Mouse (Mus musculus) heart, postnatal 4 days (tissue): Measurements from ENCODE around the gene Tfeb. TPM values are rescaled to one million over a fixed set of nuclear protein-coding genes. Genes with fewer than 3 reads are reported as not detected.

Experiments
- DNase-seq: peaks from one replicate; pipeline ENCODE4 v3.0.0; 2021
- total RNA-seq, 2 experiments: library from RNA; stranded (reverse); gene quantifications; 2 replicates each; pipeline ENCODE4 v1.2.3; 2021

The Tfeb gene
- total RNA-seq, 2 experiments from 2014 or later = 50.3 to 53.1 TPM

GRCm38 (mm10) chr17:47788996-47789395, 52.2 kb downstream of the Tfeb start:
- DNase-seq = no peak

GRCm38 (mm10) chr17:47792098-47792863, 55.5 kb downstream of the Tfeb start:
- peak; percentile 86 for DNase-seq

- DNase-seq = peak; percentile 93
Measured at GRCm38 (mm10) chr17:47793377-47793776, 56.5 kb downstream of the Tfeb start.

GRCm38 (mm10) chr17:47795446-47795845, 58.6 kb downstream of the Tfeb start:
- DNase-seq = peak; percentile 76

- DNase-seq = no peak
Measured at GRCm38 (mm10) chr17:47796156-47796816, 59.5 kb downstream of the Tfeb start.

- no peak for DNase-seq
Measured at GRCm38 (mm10) chr17:47796968-47797367, 60.1 kb downstream of the Tfeb start.

GRCm38 (mm10) chr17:47797383-47797782, 60.6 kb downstream of the Tfeb start:
- no peak for DNase-seq

GRCm38 (mm10) chr17:47802806-47803205, 66.0 kb downstream of the Tfeb start:
- DNase-seq = peak; percentile 56

GRCm38 (mm10) chr17:47803662-47804061, 66.8 kb downstream of the Tfeb start:
- DNase-seq = no peak

GRCm38 (mm10) chr17:47805047-47805835, 68.4 kb downstream of the Tfeb start:
- no peak for DNase-seq

- DNase-seq = peak; percentile 75
Measured at GRCm38 (mm10) chr17:47806230-47806629, 69.4 kb downstream of the Tfeb start.

GRCm38 (mm10) chr17:47811265-47811800, 74.5 kb downstream of the Tfeb start:
- DNase-seq = no peak

- DNase-seq = no peak
Measured at GRCm38 (mm10) chr17:47812200-47812599, 75.4 kb downstream of the Tfeb start.

- peak; percentile 45 for DNase-seq
Measured at GRCm38 (mm10) chr17:47813616-47814015, 76.8 kb downstream of the Tfeb start.

- DNase-seq = no peak
Measured at GRCm38 (mm10) chr17:47814496-47814895, 77.7 kb downstream of the Tfeb start.

- DNase-seq = no peak
Measured at GRCm38 (mm10) chr17:47815446-47815845, 78.6 kb downstream of the Tfeb start.

- DNase-seq = no peak
Measured at GRCm38 (mm10) chr17:47818038-47818725, 81.4 kb downstream of the Tfeb start.

GRCm38 (mm10) chr17:47821339-47821738, 84.5 kb downstream of the Tfeb start:
- no peak for DNase-seq

- DNase-seq = no peak
Measured at GRCm38 (mm10) chr17:47831161-47831560, 94.3 kb downstream of the Tfeb start.

- DNase-seq = no peak
Measured at GRCm38 (mm10) chr17:47831772-47832171, 94.9 kb downstream of the Tfeb start.

GRCm38 (mm10) chr17:47832501-47833028, 95.7 kb downstream of the Tfeb start:
- no peak for DNase-seq
